Mouse (Mus musculus) skeletal muscle tissue, adult 2 months (tissue): ENCODE measurements at regions not wholly inside any gene's neighbourhood (a gene's known extent, or its start where the extent isn't known, plus 50 kb on each side); places are given as distances from the start of the nearest gene placed in this dataset.
"Not testable (repeated sequence)": the region's sequence is repeated elsewhere in the genome, so short reads cannot be mapped to it uniquely, and the experiment has no call there.

ENCODE experiments used
- DNase-seq: peaks from one replicate; pipeline ENCODE4 v3.0.0-alpha.2; 2012; ENCODE audit warnings: low read depth, low spot score

DNA sequence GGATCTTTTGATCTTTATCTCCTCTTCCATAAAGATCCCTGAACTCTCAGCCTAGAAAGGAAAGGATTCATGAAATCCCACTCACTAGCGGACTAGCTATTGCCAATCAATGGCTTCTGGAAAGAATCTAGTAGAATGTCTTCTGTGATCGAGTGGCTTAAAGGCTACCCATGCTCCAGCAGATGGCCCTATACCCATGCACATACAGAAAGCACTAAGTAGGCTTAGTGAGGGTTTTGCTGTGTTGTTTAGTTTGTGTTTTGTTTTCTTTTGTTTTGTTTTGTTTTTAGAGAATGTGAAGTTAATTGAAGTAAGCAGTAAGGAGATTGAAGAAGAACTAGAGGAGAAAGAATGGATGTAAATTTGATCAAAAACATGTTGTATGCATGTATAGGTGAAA lies 187.5 kb downstream of the Kctd12 start:
- no peak for DNase-seq

GRCm38 (mm10) chr14:102793753-102794152 lies 188.7 kb downstream of the Kctd12 start:
- no peak for DNase-seq

- no peak for DNase-seq
Observed at GRCm38 (mm10) chr14:102790916-102791315, 191.5 kb downstream of the Kctd12 start.

DNA sequence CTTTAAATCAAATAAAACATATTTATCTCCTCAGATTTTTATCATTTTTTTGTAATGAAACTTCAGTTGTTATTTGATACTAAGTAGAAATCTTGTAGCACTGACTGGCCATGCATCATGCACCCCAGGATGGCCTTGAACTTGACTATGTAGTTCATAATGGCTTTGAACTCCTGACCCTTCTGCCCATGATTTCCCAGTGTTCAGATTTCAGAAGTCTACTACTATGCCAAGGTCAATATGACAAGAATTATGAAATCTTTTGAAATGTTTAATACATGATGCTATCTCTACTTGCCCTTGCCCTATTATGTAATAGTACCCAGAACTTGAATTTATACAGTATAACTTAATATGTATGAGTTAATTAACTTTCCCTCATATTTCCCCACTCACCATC lies 200.2 kb downstream of the Kctd12 start:
- DNase-seq, result no peak

GRCm38 (mm10) chr14:102769716-102770115 lies 212.7 kb downstream of the Kctd12 start:
- peak; percentile 42 for DNase-seq

GRCm38 (mm10) chr14:102748687-102749086 lies 233.8 kb downstream of the Kctd12 start:
- DNase-seq, result peak; percentile 15

GRCm38 (mm10) chr14:102742331-102742730 lies 240.1 kb downstream of the Kctd12 start:
- DNase-seq, result no peak

GRCm38 (mm10) chr14:102736656-102737055 lies 245.8 kb downstream of the Kctd12 start:
- no peak for DNase-seq

DNA sequence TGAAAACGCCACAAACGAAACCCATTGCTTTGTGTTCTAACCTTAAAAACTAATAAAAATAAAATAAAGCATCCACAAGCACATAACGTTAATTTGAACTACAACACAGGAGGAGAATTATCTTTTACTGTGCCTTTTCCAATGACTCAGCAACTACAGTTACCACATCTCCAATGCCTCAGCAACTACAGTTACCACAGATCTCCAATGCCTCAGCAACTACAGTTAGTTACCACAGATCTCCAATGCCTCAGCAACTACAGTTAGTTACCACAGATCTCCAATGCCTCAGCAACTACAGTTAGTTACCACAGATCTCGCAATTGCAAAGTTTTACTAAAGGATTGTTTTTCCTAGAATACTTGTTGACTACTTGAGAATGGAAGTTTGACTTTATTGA lies 248.7 kb downstream of the Kctd12 start:
- DNase-seq, result not testable (repeated sequence)

GRCm38 (mm10) chr14:102731746-102732145 lies 250.7 kb downstream of the Kctd12 start:
- no peak for DNase-seq

GRCm38 (mm10) chr14:102722633-102723032 lies 259.8 kb downstream of the Kctd12 start:
- DNase-seq, result no peak

DNA sequence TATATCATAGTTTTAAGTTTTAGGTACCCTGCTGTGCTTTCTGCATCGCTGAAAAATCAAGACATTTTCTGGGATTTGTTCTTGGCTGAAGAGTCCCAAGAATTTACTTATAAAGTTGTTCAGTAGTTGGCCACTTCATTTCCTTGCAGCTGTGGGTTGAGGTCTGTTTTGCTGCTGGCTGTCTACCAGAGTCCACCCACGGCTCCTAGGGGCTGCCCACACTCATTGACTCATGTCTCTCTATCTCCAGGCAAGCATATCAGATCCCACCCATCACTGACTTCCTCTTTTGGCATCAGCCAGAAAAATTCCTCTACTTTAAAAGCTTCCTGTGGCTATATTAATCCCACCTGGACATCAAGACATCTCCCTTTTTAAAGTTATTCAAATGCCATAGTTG lies 263.9 kb downstream of the Kctd12 start:
- DNase-seq, result peak; percentile 5

GRCm38 (mm10) chr14:102712600-102712999 lies 269.8 kb downstream of the Kctd12 start:
- no peak for DNase-seq

GRCm38 (mm10) chr14:102706704-102707336 lies 275.6 kb downstream of the Kctd12 start:
- DNase-seq, result no peak

DNA sequence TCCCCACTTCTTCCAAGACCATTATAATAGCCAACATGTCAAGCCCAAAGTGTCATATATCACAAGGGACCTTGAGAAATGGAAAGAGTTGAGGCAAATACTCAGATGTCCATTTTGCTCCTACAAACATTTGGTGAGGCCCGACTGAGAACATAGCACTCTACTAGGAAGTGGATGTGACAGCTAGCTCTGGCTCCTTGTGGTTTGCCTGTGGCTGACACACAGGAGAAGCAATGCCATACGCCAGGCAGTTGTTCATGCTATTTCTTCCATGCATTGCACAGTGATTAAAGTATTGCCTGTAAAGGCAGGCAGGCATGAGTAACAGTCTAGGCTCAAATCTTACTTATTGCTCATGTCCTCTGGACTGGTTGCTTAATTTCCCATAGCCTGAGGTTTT lies 281.3 kb downstream of the Kctd12 start:
- DNase-seq, result no peak

GRCm38 (mm10) chr14:102700457-102700856 lies 282.0 kb downstream of the Kctd12 start:
- DNase-seq, result no peak

- no peak for DNase-seq
Observed at GRCm38 (mm10) chr14:102699015-102699414, 283.4 kb downstream of the Kctd12 start.

- peak; percentile 5 for DNase-seq
Observed at GRCm38 (mm10) chr14:102686791-102687190, 295.6 kb downstream of the Kctd12 start.

GRCm38 (mm10) chr14:102676582-102676981 lies 305.9 kb downstream of the Kctd12 start:
- no peak for DNase-seq

- no peak for DNase-seq
Observed at GRCm38 (mm10) chr14:102674635-102675034, 307.8 kb downstream of the Kctd12 start.

DNA sequence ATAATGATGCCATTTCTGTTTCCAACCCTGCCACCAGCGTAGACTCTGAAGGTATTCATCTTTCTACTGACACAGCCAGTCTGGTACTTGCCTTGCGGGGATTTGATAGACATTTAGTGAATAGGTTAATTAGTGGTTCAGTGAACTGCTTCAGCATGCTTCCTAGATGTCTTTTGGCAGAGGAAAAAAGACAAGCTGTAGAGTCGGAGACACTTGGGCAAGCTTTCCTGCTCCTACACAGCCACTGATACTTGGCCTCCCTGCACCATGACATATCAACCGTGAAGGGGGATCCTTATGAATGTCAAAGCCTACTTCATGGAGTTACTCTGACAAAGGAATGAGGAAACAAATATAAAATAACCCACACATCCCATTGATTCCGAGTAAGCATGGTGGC lies 308.7 kb downstream of the Kctd12 start:
- DNase-seq, result no peak

GRCm38 (mm10) chr14:102663240-102663639 lies 319.2 kb downstream of the Kctd12 start:
- no peak for DNase-seq

DNA sequence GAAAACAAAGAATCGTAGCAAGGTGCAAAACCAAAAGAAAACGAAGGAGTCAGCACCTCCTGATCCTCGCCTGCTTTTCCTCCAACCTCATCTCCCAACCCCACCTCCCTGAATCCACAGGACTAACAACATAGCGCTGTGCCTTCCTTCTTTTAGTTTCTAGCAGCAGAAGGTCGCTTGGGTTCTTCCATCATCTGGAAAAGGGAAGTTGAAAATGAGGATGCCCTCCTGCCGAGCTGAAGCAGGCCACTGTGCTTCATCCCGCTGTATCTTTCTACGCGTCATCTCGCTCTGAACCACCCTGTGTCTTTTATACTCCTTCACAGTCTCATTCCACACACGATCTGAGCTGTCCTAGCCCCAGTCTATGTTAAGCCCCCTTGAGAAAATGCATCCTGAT lies 322.1 kb downstream of the Kctd12 start:
- no peak for DNase-seq

DNA sequence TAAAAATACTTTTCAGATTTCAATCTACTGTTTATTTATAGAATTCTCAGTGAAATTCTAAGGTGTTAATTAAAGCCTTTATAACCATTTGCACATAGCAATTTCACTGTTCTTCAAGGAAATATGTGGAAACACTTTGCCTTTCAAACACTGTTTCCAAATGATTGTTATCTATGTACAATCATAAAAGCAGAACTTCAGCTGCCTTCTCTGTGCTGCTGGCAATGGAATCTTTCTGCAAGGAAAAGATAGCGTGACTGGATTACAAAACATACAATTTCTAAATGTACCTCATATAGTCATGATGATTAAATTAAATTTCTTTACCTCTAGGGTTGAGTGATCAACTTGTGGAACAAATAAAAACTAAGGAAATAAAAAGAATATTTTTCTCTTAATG lies 326.2 kb downstream of the Kctd12 start:
- no peak for DNase-seq
